Mouse (Mus musculus) megakaryocyte, adult 5-6 weeks (primary cell): ENCODE data around the gene Pik3c2b. TPM values are rescaled to one million over a fixed set of nuclear protein-coding genes. Genes with fewer than 3 reads are reported as not detected.
A peak's percentile ranks its signal among the peaks of the same experiment; 100 is the strongest.
"Not testable (repeated sequence)": the region's sequence is repeated elsewhere in the genome, so short reads cannot be mapped to it uniquely, and the experiment has no call there.

Source experiments
- ATAC-seq: 2 replicates; pipeline ENCODE4 v1.8.0; 2016; ENCODE audit warnings: mild to moderate bottlenecking, inconsistent platforms; ENCODE audit not compliant: poor library complexity, severe bottlenecking
- total RNA-seq, 2 experiments: library from RNA; stranded (forward) in 1 of 2; stranded (reverse) in 1 of 2; fragments of 153-499, 151-499 nt in 1 of 2; fragments of 221-1000, 200-1000 nt in 1 of 2; gene quantifications; 2 replicates each; pipeline versions ENCODE4 v1.2.3 to v1.2.4; 2015 to 2017

The Pik3c2b gene
- total RNA-seq, 2 experiments from 2014 or later, result 0.48 to 0.67 TPM

- ATAC-seq, result no peak
These were observed 12.5 kb upstream of the Pik3c2b start for GRCm38 (mm10) chr1:133032981-133033315.

- peak; percentile 66 for ATAC-seq
These were observed 12.0 kb upstream of the Pik3c2b start for GRCm38 (mm10) chr1:133033316-133034090.

GRCm38 (mm10) chr1:133034091-133034460 is 11.4 kb upstream of the Pik3c2b start:
- ATAC-seq, result peak; percentile 37

- not testable (repeated sequence) for ATAC-seq
These were observed 10.8 kb upstream of the Pik3c2b start for GRCm38 (mm10) chr1:133034682-133035081.

- peak; percentile 88 for ATAC-seq
These were observed 5.9 kb upstream of the Pik3c2b start for GRCm38 (mm10) chr1:133039505-133039949.

- ATAC-seq, result peak; percentile 88
These were observed 484 bp downstream of the Pik3c2b start for GRCm38 (mm10) chr1:133045861-133046440.

- peak; percentile 73 for ATAC-seq
These were observed 1.0 kb downstream of the Pik3c2b start for GRCm38 (mm10) chr1:133046441-133046931.

GRCm38 (mm10) chr1:133047575-133047974 is 2.1 kb downstream of the Pik3c2b start:
- ATAC-seq, result no peak

- no peak for ATAC-seq
These were observed 3.2 kb downstream of the Pik3c2b start for GRCm38 (mm10) chr1:133048690-133049089.

GRCm38 (mm10) chr1:133050001-133050431 is 4.5 kb downstream of the Pik3c2b start:
- no peak for ATAC-seq

- ATAC-seq, result no peak
These were observed 6.4 kb downstream of the Pik3c2b start for GRCm38 (mm10) chr1:133051829-133052228.

- no peak for ATAC-seq
These were observed 7.6 kb downstream of the Pik3c2b start for GRCm38 (mm10) chr1:133053034-133053433.

GRCm38 (mm10) chr1:133054326-133054725 is 8.9 kb downstream of the Pik3c2b start:
- ATAC-seq, result no peak

GRCm38 (mm10) chr1:133057345-133058034 is 12.0 kb downstream of the Pik3c2b start:
- ATAC-seq, result no peak

- no peak for ATAC-seq
These were observed 14.1 kb downstream of the Pik3c2b start for GRCm38 (mm10) chr1:133059592-133059991.

- ATAC-seq, result no peak
These were observed 15.2 kb downstream of the Pik3c2b start for GRCm38 (mm10) chr1:133060681-133061080.

GRCm38 (mm10) chr1:133063164-133063563 is 17.7 kb downstream of the Pik3c2b start:
- ATAC-seq, result no peak

- no peak for ATAC-seq
These were observed 22.8 kb downstream of the Pik3c2b start for GRCm38 (mm10) chr1:133068268-133068667.

- no peak for ATAC-seq
These were observed 23.3 kb downstream of the Pik3c2b start for GRCm38 (mm10) chr1:133068669-133069274.

GRCm38 (mm10) chr1:133069275-133070120 is 24.0 kb downstream of the Pik3c2b start:
- ATAC-seq, result no peak
